Mouse (Mus musculus): Measurements from ENCODE around the gene Cnpy4.
A peak's percentile ranks its signal among the peaks of the same experiment; 100 is the strongest.
"Not testable (repeated sequence)": the region's sequence is repeated elsewhere in the genome, so short reads cannot be mapped to it uniquely, and the experiment has no call there.

Gene Cnpy4

DNA sequence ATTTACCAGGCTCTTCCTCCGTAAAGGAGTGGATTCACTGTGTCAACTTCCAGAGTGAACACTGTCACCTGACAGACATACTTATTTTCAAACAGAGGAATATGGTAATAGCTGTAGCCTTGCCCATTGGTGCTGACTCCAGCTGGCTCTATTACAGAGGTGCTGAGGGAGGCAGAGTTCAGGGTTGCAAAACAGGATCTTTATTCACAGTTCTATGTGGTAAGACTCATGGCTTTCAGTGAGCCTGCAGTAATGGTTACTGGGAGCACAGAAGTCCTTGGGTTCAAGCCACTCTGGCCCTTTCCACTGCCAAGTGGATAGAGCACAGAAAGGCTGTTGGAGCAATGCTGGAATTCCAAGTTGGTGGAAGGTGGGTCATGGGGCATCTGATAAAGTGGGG, 20.0 kb downstream of the Cnpy4 start:
- no peak for DNase-seq

DNA sequence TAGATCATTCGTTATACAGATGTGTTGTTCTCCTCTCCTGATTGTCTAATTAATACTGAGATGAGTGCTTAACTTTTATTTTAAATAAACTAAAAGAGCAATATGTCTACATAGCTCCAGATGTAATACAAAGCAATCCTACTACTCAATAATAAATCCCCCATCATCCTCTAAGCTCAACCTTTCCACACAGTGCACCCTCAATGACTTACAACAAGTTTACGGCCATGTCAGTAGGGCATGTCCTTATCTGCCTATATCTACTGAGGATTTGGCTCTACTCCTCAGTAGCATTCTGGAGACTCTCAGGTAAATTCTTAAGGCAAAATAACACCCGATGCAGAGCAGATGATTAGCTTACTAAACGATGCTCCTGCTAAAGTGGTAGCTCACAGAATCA, 20.6 kb downstream of the Cnpy4 start:
- DNase-seq: no peak

DNA sequence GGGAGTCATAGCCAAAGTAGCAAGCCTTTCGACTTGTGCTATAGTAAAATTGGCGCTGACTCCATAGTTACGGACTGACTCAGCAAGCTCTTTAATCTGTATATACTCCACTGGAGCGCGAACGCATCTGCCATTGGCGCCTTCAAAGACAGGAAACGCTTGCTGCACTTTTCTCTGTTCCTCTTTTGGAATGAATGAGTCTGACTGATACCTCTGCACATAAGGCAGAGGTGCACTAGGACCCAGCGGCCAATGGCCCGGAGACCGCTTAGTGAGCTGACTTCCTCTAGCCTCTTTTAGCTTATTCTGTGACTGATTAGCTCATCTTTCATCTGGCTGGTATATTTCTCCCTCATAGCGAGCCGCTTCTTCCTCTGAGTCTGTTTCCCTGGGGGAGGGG, 29.3 kb downstream of the Cnpy4 start:
- DNase-seq: not testable (repeated sequence)

DNA sequence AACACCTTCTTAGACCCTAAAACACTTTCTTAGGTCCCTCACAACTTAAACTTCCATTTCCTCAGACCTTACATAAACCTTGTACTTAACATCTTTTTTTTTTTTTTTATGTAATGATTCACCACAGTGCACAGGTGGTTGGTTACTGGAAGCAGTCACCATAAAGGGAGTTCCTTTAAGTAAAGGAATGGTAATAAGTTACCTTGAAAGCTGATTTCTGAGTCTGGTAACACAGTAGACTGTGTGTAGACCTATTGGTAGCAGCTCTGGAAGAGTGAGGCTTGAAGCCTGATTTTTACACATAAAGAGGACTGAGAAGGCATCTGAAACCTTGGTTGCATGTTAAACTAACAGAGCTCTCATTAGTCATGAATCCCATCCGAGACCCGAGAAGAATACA, 32.6 kb downstream of the Cnpy4 start:
- DNase-seq: no peak

DNA sequence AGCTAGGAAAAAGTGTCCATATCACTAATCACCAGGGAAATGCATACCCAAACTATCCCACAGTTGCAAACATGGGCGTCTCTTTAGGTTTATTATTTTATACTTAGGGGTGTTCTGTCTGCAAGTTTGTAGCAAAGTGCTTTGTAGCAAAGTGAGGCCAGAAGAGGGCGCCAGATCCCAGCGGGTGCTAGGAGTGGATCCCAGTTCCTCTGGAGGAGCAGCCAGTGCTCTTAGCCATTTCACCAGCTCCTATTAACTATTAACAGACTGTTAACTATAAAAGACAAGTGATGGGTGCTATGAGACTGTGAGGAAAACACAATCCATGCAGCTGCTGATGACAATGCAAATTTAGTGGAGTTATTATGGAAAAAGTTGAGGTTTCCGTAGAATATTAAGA, 34.8 kb downstream of the Cnpy4 start:
- DNase-seq: peak; percentile 93

DNA sequence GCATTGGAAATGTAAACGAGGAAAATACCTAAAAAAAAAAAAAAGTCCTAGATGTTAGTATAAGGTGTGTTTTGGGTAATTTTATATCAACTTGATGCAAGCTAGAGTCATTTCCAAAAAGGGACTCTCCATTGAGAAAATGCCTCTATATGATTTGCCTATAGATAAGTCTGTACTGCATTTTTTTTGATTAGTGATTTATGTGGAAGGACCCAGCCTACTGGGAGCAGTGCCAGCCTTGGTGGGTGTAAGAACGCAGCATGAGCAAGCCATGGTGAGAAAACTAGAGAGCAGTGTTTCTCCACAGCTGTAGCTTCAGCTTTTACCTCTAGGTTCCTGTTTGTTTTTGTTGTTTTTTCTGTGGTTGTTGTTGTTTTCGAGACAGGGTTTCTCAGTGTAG, 36.0 kb downstream of the Cnpy4 start:
- DNase-seq: peak; percentile 7

DNA sequence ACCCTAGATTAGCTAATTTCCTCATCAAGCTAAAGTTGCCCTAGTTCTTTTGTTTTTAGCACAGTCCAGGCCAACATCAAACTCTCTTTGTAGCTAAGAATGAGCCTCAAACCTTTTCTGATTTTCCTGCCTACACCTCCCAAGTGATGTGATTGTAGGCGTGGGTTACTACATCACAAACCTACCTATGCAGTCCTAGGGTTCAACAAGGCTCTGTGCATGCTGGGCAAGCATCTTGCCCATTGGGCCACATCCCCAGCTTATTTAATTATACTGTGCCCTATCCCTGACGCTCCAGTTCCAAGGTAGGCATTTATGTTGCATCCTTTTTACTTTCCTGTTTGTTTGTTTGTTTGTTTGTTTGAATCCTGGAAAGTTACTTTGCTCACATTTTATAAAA, 38.4 kb downstream of the Cnpy4 start, which contains the start of gene Nxpe5:
TSS of gene Nxpe5 (plus strand) at position 199 of the 400 bp plus-strand sequence.
- DNase-seq: no peak

DNA sequence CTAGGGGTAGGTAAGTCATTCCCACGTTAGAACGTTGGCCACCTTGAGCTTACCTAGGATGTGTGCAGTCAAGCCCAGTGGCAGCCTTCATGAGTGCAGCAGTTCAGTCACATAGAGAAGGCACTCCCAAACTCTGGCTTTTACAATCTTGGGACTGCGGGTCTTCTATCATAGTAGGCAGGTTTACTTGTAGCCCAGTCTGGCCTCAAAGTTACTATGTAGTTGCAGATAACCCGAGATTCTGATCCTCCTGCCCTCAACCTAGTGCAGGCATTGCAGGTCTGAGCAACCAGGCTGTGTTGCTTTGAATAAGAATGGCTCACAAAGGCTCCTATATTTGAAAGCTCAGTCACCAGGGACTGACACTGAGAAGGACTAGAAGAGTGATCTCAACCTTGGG, 39.2 kb downstream of the Cnpy4 start:
- DNase-seq: no peak

DNA sequence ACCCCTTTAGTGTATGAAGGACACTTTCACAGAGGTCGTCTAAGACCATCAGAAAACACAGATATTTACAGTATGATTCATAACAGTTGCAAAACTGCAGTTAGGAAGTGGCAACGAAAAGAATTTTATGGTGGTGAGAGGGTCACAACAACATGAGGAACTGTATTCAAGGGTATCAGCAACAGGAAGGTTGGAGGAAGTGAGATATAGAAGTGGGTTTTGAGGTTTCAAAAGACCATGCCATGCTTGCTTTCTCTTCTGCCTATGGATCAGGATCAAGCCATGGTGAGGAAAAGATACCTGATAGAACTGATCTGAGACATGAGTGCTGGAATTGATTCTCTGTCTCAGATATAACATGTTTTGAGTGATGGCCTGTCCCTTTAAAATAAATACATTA, 40.1 kb downstream of the Cnpy4 start:
- DNase-seq: no peak

DNA sequence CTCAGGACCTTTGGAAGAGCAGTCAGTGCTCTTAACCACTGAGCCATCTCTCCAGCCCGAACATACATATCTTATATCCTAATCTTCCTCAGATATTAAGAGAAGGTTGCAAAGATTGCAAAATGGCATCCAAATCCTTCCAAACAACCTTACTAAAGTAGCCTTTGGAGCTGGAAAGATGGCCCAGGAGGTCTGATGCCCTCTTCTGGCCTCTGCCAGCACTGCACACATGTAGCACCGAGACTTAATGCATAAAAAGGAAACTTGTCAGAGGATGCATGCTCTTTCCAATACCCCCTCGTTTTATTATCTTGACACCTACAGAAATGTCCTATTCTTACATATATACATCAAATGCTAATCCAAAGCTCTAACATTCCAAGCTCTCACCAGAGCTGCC, 40.7 kb downstream of the Cnpy4 start:
- peak; percentile 28 for DNase-seq

DNA sequence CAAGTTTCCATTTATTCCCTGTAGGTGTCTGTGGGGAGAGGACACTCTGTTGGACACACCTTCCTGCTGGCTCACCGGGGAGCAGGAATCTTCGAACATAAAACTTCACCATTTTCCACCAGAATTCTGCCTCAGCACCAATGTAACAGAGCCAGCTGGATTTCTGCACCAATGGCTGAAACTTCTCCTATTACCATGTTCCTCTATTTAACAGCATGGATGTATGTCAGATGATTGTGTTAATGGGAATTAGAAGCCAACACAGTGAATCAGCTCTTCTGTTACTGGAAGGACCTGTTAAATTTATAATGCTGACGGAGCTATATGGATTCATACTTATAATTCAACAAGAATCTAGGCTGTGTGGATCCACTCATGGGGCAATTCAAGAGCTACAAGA, 42.2 kb downstream of the Cnpy4 start:
- no peak for DNase-seq

DNA sequence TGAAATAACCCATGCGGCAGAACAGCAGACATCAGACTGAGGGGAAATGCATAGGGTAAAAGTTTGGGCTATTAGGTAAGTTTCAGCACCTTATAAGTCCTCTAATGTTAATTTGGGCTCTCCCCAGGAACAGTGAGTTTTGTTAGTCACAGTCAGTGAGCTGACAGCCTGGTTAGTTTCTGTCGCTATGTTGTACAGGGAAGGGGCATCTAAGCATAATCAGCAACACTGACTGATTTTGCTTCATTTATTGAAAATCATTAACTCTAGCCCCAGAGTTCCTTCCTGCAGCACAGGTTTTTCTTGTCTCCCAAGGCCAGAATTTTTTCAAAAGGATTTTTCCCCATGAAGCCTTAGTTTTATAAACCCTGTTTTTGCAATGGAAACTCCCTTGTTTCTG, 46.5 kb downstream of the Cnpy4 start:
- no peak for DNase-seq

DNA sequence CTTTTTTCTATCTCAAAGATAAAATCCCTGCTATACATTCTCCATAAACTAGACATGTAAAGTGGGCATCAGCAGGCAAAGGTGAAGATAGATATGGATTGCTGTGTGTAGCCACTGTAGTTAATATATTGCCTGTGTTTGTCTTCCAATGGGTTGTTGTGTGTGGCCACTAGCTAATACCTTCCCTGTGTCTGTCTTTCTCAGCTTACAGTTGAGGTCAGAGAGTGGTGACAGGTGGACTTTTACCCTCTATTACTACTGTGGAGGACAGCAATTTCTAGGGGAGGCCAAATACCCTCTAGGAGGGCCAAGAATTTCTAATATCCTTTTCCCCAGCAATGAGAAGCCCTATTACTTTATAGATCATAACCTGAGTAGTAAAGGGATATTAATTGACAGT, 46.9 kb downstream of the Cnpy4 start:
- no peak for DNase-seq

DNA sequence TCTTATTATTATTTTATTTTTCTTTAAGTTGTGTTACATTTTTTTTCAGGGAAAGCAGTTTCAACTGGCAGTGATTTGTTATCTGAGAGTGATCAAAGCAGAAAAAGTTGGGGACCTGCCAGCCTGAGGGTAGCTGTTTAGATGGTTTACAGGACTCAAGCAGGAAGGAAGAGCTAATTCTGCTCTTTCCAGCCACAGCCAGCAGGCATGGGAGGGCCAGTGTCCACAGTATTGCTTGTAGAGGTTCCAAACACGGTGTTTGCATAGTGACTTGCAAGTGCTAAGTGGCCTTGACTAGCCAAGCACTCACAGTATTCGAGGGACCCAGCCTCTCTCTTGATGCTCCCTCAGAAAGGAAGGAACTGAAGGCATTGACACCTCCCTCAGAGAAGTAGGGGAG, 54.2 kb downstream of the Cnpy4 start:
- DNase-seq: no peak
